Mouse (Mus musculus) neutrophil, adult 5-6 weeks (primary cell): ENCODE results near the gene Entpd7. TPM values are rescaled to one million over a fixed set of nuclear protein-coding genes. Genes with fewer than 3 reads are reported as not detected.
A peak's percentile ranks its signal among the peaks of the same experiment; 100 is the strongest.

ENCODE experiments used
- ATAC-seq: fragments of 151-379, 151-347 bp; 2 replicates; pipeline ENCODE4 v1.8.0; 2017; ENCODE audit warnings: mild to moderate bottlenecking, moderate TSS enrichment; ENCODE audit not compliant: insufficient number of reproducible peaks, poor library complexity, low FRiP score, severe bottlenecking; ENCODE audit errors: extremely low read depth
- total RNA-seq: library from RNA; stranded (forward); fragments of 200-1000 nt; gene quantifications from 2 replicates; pipeline ENCODE4 v1.2.3, GENCODE M21; 2017

Entpd7 gene
- total RNA-seq, 1 experiment from 2014 or later, result 5.1 TPM

DNA sequence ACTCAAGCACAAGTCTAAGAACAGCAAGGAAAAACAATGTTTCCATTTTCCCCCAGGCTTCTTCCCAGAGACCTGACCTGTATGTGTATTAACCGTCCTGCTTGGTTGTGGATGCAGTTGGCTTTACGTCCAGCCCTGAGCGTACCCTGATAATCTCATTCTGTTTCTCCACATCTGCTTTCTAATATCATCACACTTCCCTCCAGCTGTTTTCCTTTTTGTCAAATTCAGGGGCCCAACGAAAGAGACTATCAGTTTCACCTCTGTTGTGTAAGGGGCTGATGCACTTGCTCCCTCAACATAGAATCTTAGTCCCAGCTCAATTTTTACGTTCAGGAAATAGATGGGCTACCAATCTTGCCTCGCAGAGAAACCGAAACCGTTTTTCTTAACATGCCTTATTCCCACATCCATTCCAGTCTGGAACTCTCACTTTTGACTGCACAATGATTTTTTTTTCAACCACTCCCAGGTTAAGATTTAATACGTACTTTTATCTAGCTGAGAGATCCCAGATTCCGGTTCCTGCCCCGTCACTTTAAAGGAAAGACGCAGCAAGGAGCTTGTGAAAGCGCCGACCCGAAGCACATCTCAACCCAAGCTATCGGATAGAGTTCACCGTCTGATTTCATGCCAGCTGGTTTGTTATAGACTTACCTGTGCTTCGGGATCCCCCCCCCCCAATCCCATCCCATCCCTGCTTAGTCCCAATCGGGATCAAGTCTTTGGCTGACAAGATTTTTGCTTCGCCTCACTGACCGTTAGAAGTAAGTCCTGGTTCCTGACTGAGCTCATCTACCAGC is 15.8 kb upstream of the Entpd7 start:
- ATAC-seq, result no peak

DNA sequence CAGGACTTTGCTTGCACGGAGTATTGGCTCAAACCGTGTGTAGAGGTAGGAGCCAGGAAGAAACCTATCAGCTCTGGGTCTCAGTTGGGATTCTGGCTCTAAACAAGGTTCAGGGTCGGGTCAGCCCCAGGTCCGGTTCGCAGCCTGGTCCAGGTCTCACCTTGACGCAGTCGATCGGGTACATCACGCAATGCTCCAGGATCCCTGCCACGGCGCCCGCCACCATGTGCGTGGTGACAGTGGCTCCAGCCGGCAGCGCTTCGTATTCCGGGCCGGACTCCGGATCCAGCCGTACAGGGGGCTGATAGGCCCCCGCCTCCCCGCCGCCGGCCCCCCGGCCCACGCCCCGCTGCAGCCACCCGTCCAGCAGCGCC is 15.2 kb upstream of the Entpd7 start:
- ATAC-seq, result no peak

DNA sequence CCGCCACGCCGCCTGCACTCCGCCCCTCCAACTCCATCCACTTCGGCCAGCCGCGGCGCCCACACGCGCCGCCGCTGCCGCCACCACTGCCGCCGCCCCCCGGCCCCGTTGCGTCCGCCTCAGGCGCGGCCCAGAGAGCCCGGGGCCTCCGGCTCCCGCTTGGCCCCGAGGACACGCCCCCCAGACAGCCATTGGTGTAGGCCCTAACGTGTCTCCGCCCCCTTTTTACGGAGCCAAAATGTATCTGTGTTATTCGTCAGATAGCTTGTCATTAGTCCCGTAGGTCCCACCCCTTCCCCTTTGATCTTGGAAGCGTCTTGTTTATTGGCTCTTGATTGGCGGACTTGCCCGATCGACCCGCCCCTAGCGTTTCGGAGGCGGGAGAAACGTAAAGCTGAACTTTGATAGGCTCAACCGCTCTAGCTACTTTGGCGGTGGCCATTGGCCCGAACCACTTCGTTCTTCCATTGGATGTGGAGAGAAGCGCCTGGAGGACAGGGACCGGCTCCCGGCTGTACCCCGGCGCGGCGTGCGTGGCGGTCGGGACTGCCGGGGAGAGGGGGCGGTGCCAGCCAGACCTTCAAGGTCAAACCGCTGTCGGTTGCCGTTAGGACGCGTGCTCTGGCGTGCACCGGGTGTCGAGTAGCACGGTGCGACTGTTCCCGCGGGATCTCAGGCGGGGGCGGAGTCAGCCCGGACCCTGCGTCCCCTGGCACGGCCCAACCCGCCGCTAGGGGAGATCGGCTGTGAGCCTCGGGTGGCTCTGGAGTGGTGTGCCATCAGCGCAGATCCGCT is 14.5 kb upstream of the Entpd7 start, which contains the start of gene Slc25a28:
Gene Slc25a28, minus strand, starts transcription at position 152 of the 795 bp plus-strand sequence.
- peak; percentile 90 for ATAC-seq

GRCm38 (mm10) chr19:43675525-43676400 is 13.7 kb upstream of the Entpd7 start:
- no peak for ATAC-seq

DNA sequence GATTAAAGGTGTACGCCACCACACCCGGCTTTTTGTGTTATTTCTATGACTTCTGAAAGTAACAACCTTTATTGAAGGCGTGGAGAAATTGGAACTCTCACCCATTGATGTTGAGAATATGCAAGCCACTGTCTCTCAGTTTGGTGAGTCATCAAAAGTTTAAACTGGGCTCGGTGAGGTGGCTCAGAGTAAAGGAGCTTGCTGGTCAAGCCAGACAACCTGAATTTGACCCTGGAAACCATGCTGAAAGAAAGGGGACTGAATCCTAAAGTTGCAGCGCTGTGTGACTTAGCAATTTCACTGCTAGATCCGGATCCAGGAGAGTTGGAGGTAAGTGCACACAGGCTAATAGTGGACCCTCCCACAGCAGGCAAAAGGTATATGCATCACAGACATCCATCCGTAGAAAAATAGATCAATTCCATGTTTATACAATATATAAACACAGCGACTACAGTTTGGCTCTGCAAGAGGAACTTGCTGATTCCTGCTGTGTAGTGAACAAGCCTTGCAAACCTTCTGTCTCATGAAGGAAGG is 10.9 kb upstream of the Entpd7 start:
- ATAC-seq, result no peak

GRCm38 (mm10) chr19:43679474-43679981 is 9.9 kb upstream of the Entpd7 start:
- ATAC-seq, result peak; percentile 18

DNA sequence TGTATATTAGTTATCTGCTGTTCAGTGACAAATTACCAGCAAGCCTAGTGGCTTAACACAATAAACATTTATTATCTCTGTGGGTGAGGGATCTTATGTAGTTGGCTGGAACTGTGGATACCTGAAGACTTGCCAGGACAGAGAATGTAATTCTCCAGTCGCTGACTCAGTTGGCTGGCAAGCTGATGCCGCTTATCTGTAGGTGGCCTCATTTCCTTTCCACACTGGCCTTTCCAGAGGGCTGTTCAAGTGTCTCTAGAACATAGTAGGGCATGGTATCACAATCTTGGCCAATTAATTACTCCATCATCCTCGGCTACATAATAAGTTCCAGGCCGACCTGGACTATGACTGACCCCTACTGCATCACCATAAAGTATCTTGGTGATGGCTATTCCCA is 7.9 kb upstream of the Entpd7 start:
- ATAC-seq, result no peak

DNA sequence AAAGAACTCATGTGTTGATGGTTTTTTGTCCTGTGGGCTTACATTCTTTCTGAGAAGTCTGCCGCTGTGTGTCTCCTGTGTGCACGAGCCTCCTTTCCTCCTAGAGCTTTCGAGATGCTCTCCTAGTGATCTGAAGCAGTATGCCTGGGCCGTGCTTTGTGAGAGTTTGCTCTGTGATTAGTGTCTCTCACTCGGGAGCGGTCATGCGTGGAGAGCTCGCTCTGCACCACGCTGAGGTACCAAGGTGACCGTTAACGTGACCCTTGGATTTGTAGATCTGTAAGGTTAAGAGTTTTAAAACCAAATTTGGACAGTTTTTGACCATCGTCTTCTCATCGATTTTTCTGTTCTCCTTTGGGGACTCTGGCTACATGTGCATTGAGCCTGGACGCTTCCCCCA is 3.3 kb downstream of the Entpd7 start:
- no peak for ATAC-seq

- ATAC-seq, result no peak
These were observed 6.1 kb downstream of the Entpd7 start for GRCm38 (mm10) chr19:43695514-43695964.

DNA sequence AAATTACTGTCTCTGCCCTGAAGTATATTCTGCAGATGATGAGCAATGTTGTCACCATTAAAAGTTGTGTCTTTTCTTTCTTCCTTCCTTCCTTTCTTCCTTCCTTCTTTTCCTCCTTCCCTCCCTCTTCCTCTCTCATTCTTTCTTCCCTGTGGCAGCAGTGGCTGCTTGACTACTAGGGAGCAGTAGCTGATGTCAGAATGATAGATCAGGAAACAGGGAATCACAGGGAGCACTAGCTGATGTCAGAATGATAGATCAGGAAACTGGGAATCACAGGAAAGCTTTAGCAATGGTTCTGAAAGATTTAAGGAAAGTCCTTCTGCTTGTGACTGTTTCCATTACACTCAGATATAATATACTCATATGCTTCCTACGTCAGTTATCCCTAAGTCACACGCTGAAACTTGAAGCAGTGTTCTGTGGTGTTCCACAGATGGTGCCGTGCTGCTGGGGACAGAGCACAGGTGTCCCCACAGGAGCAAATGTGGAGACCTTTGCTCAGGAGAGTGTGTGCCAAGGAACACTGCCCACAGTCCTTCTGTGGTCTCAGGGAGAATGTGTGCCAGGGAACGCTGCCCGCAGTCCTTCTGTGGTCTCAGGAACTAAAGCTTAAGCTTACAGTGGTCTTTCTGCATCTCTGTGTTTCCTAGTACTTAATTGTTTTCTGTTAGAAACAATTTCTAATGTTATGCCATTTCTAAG is 8.3 kb downstream of the Entpd7 start:
- no peak for ATAC-seq

DNA sequence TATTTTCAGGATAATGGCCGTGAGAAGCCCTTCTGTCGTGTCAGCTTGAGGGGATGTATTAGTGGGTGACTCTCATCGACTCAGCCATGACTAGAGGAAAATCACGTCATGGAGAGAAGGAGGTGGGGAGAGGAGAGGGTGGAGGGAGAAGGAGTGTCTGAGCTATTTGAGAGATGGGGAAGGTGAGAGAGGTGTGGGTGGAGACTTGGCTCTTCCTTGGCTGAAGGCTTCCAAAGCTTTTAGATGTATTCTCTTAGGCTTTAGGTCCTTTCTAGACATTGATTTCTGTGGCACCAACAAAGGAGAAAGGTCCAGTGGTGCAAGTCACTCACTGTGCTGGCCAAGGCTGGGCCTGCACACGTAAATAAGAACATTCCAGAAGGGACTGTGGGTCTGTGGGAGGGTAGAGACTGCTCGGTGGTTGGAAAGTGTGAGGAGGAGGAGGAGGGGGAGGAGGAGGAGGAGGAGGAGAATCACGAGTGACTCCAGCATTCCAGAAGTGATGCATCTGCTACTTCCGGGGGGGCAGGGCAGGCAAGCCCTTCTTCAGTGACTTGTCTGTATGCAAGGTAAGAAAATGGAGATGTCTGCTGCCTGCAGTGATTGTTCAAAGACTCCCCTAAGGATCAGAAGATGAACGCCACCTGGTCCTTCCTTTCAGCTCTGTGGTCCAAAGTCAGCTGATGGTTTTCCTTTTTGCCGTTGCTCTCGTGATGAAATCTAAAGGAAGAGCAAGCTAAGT is 9.7 kb downstream of the Entpd7 start:
- no peak for ATAC-seq

DNA sequence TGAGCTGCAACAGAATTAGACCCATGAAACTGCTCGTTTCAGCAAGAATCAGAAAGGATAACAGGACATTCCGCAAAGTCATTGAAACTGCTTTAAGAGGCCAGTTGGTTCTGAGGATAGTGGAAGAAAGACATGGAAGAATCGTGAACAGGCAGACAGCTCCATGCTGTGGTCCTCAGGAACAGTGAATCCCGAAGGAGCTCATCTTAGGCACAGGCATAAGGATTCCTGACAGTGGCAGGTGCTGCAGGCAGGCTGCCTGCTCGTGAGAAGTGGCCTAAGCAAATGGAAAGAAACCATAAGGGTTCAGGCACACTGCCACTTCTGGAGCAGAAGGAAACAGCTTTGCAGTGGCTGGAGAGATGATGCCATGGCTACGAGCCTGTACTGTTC is 10.3 kb downstream of the Entpd7 start:
- ATAC-seq, result no peak

DNA sequence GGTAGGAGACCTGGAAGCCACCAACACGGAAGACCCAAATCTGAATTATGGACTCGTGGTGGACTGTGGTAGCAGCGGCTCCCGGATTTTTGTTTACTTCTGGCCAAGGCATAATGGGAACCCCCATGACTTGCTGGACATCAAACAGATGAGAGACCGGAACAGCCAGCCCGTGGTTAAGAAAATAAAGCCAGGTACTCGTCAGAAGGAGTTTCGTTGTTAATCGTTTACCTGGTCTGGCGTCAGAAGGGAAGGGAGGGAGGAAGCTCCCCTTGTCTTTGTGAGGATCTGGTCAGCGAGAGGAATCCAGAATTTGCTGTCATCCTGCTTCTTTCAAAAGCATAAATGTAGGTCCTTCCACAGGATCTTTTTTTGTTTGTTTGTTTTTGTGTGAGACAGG is 14.7 kb downstream of the Entpd7 start:
- no peak for ATAC-seq

DNA sequence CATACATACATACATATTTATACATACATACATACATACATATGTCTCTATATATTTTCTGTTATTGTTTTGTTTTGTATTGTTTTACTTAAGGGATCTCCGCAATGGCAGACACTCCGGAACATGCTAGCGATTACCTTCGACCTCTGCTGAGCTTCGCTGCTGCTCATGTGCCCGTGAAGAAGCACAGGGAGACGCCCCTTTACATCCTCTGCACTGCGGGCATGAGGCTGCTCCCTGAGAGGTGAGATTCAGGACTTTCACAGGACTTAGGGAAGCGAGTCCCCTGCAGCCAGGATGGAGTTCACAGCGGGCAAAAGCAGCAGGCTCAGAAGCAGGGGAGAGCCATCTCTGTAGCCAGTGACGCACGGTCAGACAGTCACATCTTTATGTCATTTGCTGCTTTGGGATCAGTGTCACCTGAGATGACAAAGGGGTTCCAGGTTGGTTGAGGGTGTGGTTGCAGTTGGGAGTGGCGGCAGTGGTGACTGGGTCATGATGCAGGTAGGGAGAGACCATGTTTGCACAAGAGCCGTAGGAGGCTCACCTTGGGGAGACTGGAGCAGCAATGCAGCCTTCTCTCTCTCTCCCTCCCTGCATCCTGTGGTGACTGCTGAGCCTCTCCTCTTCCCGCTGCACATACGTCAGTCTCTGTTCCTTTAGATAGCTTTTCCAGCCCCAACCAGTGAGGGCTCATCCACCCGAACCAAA is 15.5 kb downstream of the Entpd7 start:
- ATAC-seq, result no peak

- ATAC-seq, result no peak
These were observed 18.7 kb downstream of the Entpd7 start for GRCm38 (mm10) chr19:43708206-43708605.

DNA sequence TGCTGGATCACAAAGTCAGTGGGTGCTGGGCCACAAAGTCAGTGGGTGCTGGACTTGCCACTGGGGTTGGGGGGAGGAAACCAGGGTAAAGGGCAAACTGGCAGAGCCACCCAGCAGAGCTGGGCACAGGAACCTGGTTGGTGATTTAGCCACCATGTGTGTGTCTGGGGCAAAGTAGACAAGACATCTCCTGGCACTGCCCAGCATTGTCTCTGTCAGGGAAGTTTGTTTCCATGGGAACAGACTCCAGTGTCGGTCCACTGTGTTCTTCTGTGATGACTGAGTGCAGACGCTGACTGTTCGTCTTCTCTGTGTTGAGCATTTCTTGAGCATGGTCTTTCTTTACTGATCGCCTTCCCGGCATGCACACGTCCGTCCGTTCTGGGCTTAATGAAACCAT is 19.8 kb downstream of the Entpd7 start:
- ATAC-seq, result no peak
